Mouse (Mus musculus) testis, adult 2 months (tissue): ENCODE results near the gene Ctrb1.

Experiments used
- CTCF ChIP-seq: fragments of 200-500 bp; IDR thresholded peaks from 2 replicates; pipeline ENCODE4 v1.5.1; 2012; ENCODE audit warnings: low read depth, mild to moderate bottlenecking, inconsistent platforms, low read length, moderate library complexity; ENCODE audit not compliant: control insufficient read depth, insufficient read depth, insufficient replicate concordance
- POLR2A ChIP-seq: fragments of 200-500 bp; IDR thresholded peaks from 2 replicates; pipeline ENCODE4 v1.6.1; 2012; ENCODE audit warnings: low read depth, mild to moderate bottlenecking, inconsistent platforms, low read length, moderate library complexity; ENCODE audit not compliant: control insufficient read depth

DNA sequence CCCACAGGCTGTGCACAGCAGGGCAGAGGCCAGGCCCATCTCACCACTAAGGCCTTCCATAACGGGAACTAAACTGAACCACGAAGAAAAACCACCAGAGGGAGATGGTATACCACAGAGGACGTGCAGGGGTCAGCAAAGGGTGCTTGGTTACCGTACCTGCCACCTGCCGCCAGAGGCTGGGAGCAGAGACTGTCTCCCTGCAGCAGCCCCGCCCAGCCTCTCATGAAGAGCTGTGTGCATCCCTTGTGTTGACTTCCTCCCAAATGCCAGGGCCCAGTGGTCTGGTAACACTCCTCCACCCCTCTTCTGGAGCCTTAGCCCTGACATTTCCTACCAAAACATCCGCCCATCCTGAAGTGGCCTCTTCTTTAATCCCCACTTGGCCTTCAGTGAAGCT lies 48.8 kb upstream of the Ctrb1 start:
- TF ChIP-seq CTCF (no peak), POLR2A (no peak)
